Mouse (Mus musculus): Measurements from ENCODE around the gene Mmrn2. TPM values are rescaled to one million over a fixed set of nuclear protein-coding genes. Genes with fewer than 3 reads are reported as not detected.

Gene Mmrn2
- total and polyA plus RNA-seq, 3 experiments = 0.03 to 0.08 TPM; not detected in 1

- no peaks in the 10 kb centered on the region for H3K79me2 ChIP-seq (ENCODE audit: control insufficient read depth, insufficient read depth, low read length, poor library complexity)
- no peak overlapping the region for H3K9ac ChIP-seq (ENCODE audit: control insufficient read depth, low read depth, low read length, poor library complexity, severe bottlenecking)
- H3K4me3 ChIP-seq (ENCODE audit: control insufficient read depth in 1 of 2, insufficient read depth in 1 of 2, low read depth in 2 of 2, low read length in 2 of 2) = no peak overlapping the region
- peaks cover 3 to 9% of the 10 kb centered on the region in 2 experiments for H3K36me3 ChIP-seq (ENCODE audit: control insufficient read depth in 1 of 2, insufficient read depth in 2 of 2, low read length in 2 of 2)
- H3K9me3 ChIP-seq (replicated peaks; ENCODE audit: insufficient read depth, low read length) = no peaks in the 10 kb centered on the region
- H3K27ac ChIP-seq (ENCODE audit: control insufficient read depth, low read depth, low read length) = no peak overlapping the region
- no peaks in the 10 kb centered on the region for H3K27me3 ChIP-seq (ENCODE audit: control insufficient read depth in 1 of 2, insufficient read depth in 2 of 2, low read length in 2 of 2)
- peaks cover 6 to 8% of the 10 kb centered on the region in 2 experiments for H3K4me1 ChIP-seq (ENCODE audit: control insufficient read depth in 1 of 2, insufficient read depth in 2 of 2, low read length in 2 of 2)
- DNase-seq (ENCODE audit: low read depth, low spot score) = no peak
- no peak for TF ChIP-seq NELFE (IDR thresholded peaks at IDR 0.05; ENCODE audit: low read depth, low read length)
Observed at GRCm38 (mm10) chr14:34348301-34348700, 27.0 kb upstream of the Mmrn2 start.

DNA sequence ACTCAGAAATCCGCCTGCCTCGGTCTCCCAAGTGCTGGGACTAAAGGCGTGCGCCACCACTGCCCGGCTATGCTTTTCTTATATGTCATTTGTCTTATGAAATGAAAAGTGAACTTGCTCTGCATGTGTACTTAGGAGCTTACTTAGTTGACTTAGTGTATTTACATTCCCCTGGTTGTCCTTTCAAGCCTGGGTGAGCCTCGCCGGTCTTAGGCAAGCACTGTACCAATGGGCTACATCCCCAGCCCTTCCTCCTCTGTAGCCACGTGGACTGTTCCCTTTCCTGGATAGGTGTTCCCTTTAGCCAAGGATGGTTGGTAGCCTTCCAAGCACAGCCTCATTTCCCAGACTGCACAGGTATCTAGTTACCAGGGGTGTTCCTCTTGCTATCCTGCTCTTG lies 26.3 kb upstream of the Mmrn2 start:
- no peaks in the 10 kb centered on the region for H3K79me2 ChIP-seq (ENCODE audit: control insufficient read depth, insufficient read depth, low read length, poor library complexity)
- H3K4me3 ChIP-seq (ENCODE audit: control insufficient read depth in 1 of 2, insufficient read depth in 1 of 2, low read depth in 2 of 2, low read length in 2 of 2) = no peak overlapping the region
- no peak for TF ChIP-seq POLR2AphosphoS5 (IDR thresholded peaks at IDR 0.05; ENCODE audit: borderline replicate concordance, low read depth, low read length)
- TF ChIP-seq UBTF (IDR thresholded peaks at IDR 0.05; ENCODE audit: borderline replicate concordance, insufficient read depth, low read depth, low read length) = no peak
- TF ChIP-seq MAX (IDR thresholded peaks at IDR 0.05; ENCODE audit: low read length) = no peak
- TF ChIP-seq TBP (IDR thresholded peaks at IDR 0.05; ENCODE audit: low read depth, low read length) = no peak
- TF ChIP-seq TAL1 (IDR thresholded peaks at IDR 0.05; ENCODE audit: low read length) = no peak
- no peak for TF ChIP-seq MXI1 (IDR thresholded peaks at IDR 0.05; ENCODE audit: low read depth, low read length)
- no peak for TF ChIP-seq NRF1 (IDR thresholded peaks at IDR 0.05; ENCODE audit: insufficient read depth, low read depth, low read length, poor library complexity, severe bottlenecking)
- TF ChIP-seq CTCF (IDR thresholded peaks at IDR 0.05 in 2 of 3, conservative IDR thresholded peaks at IDR 0.05 in 1 of 3; ENCODE audit: control insufficient read depth in 1 of 3, insufficient read depth in 1 of 3, low read depth in 2 of 3, low read length in 3 of 3, poor library complexity in 1 of 3, severe bottlenecking in 1 of 3) = no peak
- no peak for TF ChIP-seq ZKSCAN1 (IDR thresholded peaks at IDR 0.05; ENCODE audit: low read depth, low read length)
- TF ChIP-seq KAT2A (conservative IDR thresholded peaks at IDR 0.05; ENCODE audit: low read depth, low read length) = no peak
- TF ChIP-seq MAFK (IDR thresholded peaks at IDR 0.05; ENCODE audit: borderline replicate concordance, low read depth, low read length) = no peak
- no peak for TF ChIP-seq GABPA (IDR thresholded peaks at IDR 0.05; ENCODE audit: low read depth, low read length)
- TF ChIP-seq CHD1 (IDR thresholded peaks at IDR 0.05; ENCODE audit: low read depth, low read length) = no peak
- TF ChIP-seq SIN3A (IDR thresholded peaks at IDR 0.05; ENCODE audit: low read length) = no peak
- no peak for TF ChIP-seq SMC3 (IDR thresholded peaks at IDR 0.05; ENCODE audit: low read depth, low read length)
- TF ChIP-seq EP300 (IDR thresholded peaks at IDR 0.05; ENCODE audit: low read depth in 1 of 2, low read length in 2 of 2) = no peak
- TF ChIP-seq USF2 (IDR thresholded peaks at IDR 0.05; ENCODE audit: borderline replicate concordance in 1 of 2, insufficient read depth in 1 of 2, low read depth in 1 of 2, low read length in 2 of 2) = no peak
- TF ChIP-seq GATA1 (IDR thresholded peaks at IDR 0.05; ENCODE audit: low read depth, low read length) = no peak

More for the DNA sequence above, 26.3 kb upstream of the Mmrn2 start:
- peaks cover 3 to 5% of the 10 kb centered on the region in 2 experiments for H3K36me3 ChIP-seq (ENCODE audit: control insufficient read depth in 1 of 2, insufficient read depth in 2 of 2, low read length in 2 of 2)
- no peak overlapping the region for H3K9ac ChIP-seq (ENCODE audit: control insufficient read depth, low read depth, low read length, poor library complexity, severe bottlenecking)
- no peaks in the 10 kb centered on the region for H3K27me3 ChIP-seq (ENCODE audit: control insufficient read depth in 1 of 2, insufficient read depth in 2 of 2, low read length in 2 of 2)
- peaks cover 3 to 4% of the 10 kb centered on the region in 2 experiments; a peak in 2 of 4 replicates for H3K4me1 ChIP-seq (ENCODE audit: control insufficient read depth in 1 of 2, insufficient read depth in 2 of 2, low read length in 2 of 2)
- no peak for DNase-seq (ENCODE audit: low read depth, low spot score)
- H3K27ac ChIP-seq (ENCODE audit: control insufficient read depth, low read depth, low read length) = no peak overlapping the region
- no peaks in the 10 kb centered on the region for H3K9me3 ChIP-seq (replicated peaks; ENCODE audit: insufficient read depth, low read length)
